Mouse (Mus musculus) T-helper 2 cell (primary cell): ENCODE results near the gene Zfp148.
"Not testable (repeated sequence)": the region's sequence is repeated elsewhere in the genome, so short reads cannot be mapped to it uniquely, and the experiment has no call there.

ENCODE experiments used
- in situ Hi-C: fragments of 300-600 bp; cut with MboI, MseI; formaldehyde crosslinking; loops from one replicate; pipeline ENCODE4 v1.15.1; 2025; ENCODE audit warnings: high pct_unique_total_duplicates

Zfp148 gene

GRCm38 (mm10) chr16:33379944-33380881 lies at the start of gene Zfp148:
Gene Zfp148, plus strand, starts transcription at chr16:33380836.
- in situ Hi-C loops: not testable (repeated sequence)

- in situ Hi-C loops: no loop called here
These were observed 47.6 kb upstream of the Zfp148 start for GRCm38 (mm10) chr16:33333015-33333414.

GRCm38 (mm10) chr16:33337177-33337576 lies 43.5 kb upstream of the Zfp148 start:
- in situ Hi-C loops: no loop called here

GRCm38 (mm10) chr16:33337681-33338080 lies 43.0 kb upstream of the Zfp148 start:
- in situ Hi-C loops: no loop called here

- in situ Hi-C loops: no loop called here
These were observed 42.1 kb upstream of the Zfp148 start for GRCm38 (mm10) chr16:33338492-33338891.

- in situ Hi-C loops: no loop called here
These were observed 41.2 kb upstream of the Zfp148 start for GRCm38 (mm10) chr16:33339476-33339875.

GRCm38 (mm10) chr16:33342356-33342755 lies 38.3 kb upstream of the Zfp148 start:
- in situ Hi-C loops: no loop called here

GRCm38 (mm10) chr16:33343106-33343505 lies 37.5 kb upstream of the Zfp148 start:
- in situ Hi-C loops: no loop called here

- in situ Hi-C loops: no loop called here
These were observed 37.0 kb upstream of the Zfp148 start for GRCm38 (mm10) chr16:33343601-33344000.

- in situ Hi-C loops: no loop called here
These were observed 36.3 kb upstream of the Zfp148 start for GRCm38 (mm10) chr16:33344379-33344778.

GRCm38 (mm10) chr16:33344875-33345274 lies 35.8 kb upstream of the Zfp148 start:
- in situ Hi-C loops: no loop called here

GRCm38 (mm10) chr16:33346376-33346775 lies 34.3 kb upstream of the Zfp148 start:
- in situ Hi-C loops: no loop called here

- in situ Hi-C loops: no loop called here
These were observed 33.5 kb upstream of the Zfp148 start for GRCm38 (mm10) chr16:33347134-33347533.

GRCm38 (mm10) chr16:33357805-33358204 lies 22.8 kb upstream of the Zfp148 start:
- in situ Hi-C loops: no loop called here

- in situ Hi-C loops: no loop called here
These were observed 14.9 kb upstream of the Zfp148 start for GRCm38 (mm10) chr16:33365772-33366171.

- in situ Hi-C loops: no loop called here
These were observed 12.0 kb upstream of the Zfp148 start for GRCm38 (mm10) chr16:33368632-33369031.

GRCm38 (mm10) chr16:33370836-33371235 lies 9.8 kb upstream of the Zfp148 start:
- in situ Hi-C loops: no loop called here

- in situ Hi-C loops: no loop called here
These were observed 8.0 kb upstream of the Zfp148 start for GRCm38 (mm10) chr16:33372611-33373010.

- in situ Hi-C loops: no loop called here
These were observed 7.3 kb upstream of the Zfp148 start for GRCm38 (mm10) chr16:33373326-33373725.

- in situ Hi-C loops: no loop called here
These were observed 4.4 kb upstream of the Zfp148 start for GRCm38 (mm10) chr16:33376266-33376665.

GRCm38 (mm10) chr16:33379219-33379943 lies 1.3 kb upstream of the Zfp148 start:
- in situ Hi-C loops: no loop called here

- in situ Hi-C loops: no loop called here
These were observed 412 bp downstream of the Zfp148 start for GRCm38 (mm10) chr16:33380882-33381613.
